Mouse (Mus musculus) midbrain, embryonic 14.5 days (tissue): ENCODE data around the gene Synpr. TPM values are rescaled to one million over a fixed set of nuclear protein-coding genes. Genes with fewer than 3 reads are reported as not detected.

Experiments
- ATAC-seq: fragments of 200-750 bp; cut with Nextera tagmentation; 2 replicates; pipeline ENCODE4 v1.8.0; 2017; ENCODE audit warnings: moderate number of reproducible peaks, moderate library complexity; ENCODE audit not compliant: low FRiP score, low TSS enrichment
- DNase-seq: peaks from one replicate; pipeline ENCODE4 v3.0.0-alpha.2; 2015
- H3K27ac ChIP-seq: fragments of 300-500 bp; sonication (generic); replicated peaks from 2 replicates; pipeline ENCODE4 v1.5.1; 2014; ENCODE audit warnings: mild to moderate bottlenecking, low read depth, low read length, moderate library complexity
- H3K27me3 ChIP-seq: fragments of 300-500 bp; sonication (generic); 2 replicates; pipeline ENCODE4 v1.6.1; 2014; ENCODE audit warnings: low read length, control low read depth, mixed read lengths; ENCODE audit not compliant: control insufficient read depth, insufficient read depth
- H3K36me3 ChIP-seq: fragments of 300-500 bp; sonication (generic); 2 replicates; pipeline ENCODE4 v1.6.1; 2014; ENCODE audit warnings: low read length, control low read depth; ENCODE audit not compliant: control insufficient read depth, insufficient read depth
- H3K4me1 ChIP-seq: fragments of 300-500 bp; sonication (generic); 2 replicates; pipeline ENCODE4 v1.6.1; 2014; ENCODE audit warnings: mild to moderate bottlenecking, antibody characterized with exemption, low read length, control low read depth; ENCODE audit not compliant: control insufficient read depth, insufficient read depth
- H3K4me2 ChIP-seq: fragments of 300-500 bp; sonication (generic); 2 replicates; pipeline ENCODE4 v1.6.1; 2014; ENCODE audit warnings: mild to moderate bottlenecking, low read length, moderate library complexity
- H3K4me3 ChIP-seq: fragments of 300-500 bp; sonication (generic); replicated peaks from 2 replicates; pipeline ENCODE4 v1.5.1; 2014; ENCODE audit warnings: low read depth, low read length
- H3K9ac ChIP-seq: fragments of 300-500 bp; sonication (generic); replicated peaks from 2 replicates; pipeline ENCODE4 v1.6.1; 2014; ENCODE audit warnings: mild to moderate bottlenecking, low read length, moderate library complexity
- H3K9me3 ChIP-seq: fragments of 300-500 bp; sonication (generic); 2 replicates; pipeline ENCODE4 v1.6.1; 2016; ENCODE audit warnings: low read length, control low read depth, mixed read lengths; ENCODE audit not compliant: control insufficient read depth
- WGBS: fragments of 180-500 bp; shearing (Covaris S2); extraction: QIAGEN DNeasy Blood & Tissue Kit; methylation state at CpG from one replicate; pipeline ENCODE4 v1.1.7; 2014; 5-methylcytosine and 5-hydroxymethylcytosine counted together
- polyA plus RNA-seq: library from polyadenylated mRNA; unstranded; fragments of >200 nt; fragmentation: Nextera tagmentation; extraction: Ambion mirVana; gene quantifications from 2 replicates; pipeline ENCODE4 v1.2.1, GENCODE M21; 2014

The Synpr gene
- polyA plus RNA-seq, 1 experiment from 2014 or later = 35.2 TPM

DNA sequence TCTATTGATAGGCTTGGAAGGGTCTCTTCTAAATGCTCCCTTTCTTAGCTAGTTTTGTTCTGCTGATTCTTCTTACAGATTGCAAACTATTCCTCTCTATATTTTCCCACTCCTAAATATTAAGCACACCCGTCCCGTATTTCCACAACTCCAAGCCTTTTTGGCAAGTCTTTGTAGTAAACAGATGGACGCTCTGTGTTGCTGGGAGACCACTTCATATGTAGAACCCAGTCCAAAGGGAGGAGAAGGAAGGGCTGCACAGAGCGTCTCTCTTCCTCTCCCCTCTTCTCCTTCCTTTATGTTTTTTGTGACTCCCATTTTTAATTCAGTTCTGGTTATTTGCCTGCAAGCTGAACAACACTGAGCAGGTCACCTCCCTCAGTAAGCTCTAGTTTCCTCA lies 1.4 kb upstream of the Synpr start:
- no peak overlapping the region for H3K4me3 ChIP-seq
- WGBS = 63% methylated on average over 4 of the region's 4 CpGs
- peaks cover 4% of the 10 kb centered on the region; the same call in 1 of the 2 replicates for H3K27me3 ChIP-seq
- no peak overlapping the region for H3K27ac ChIP-seq
- no peaks in the 10 kb centered on the region for H3K9me3 ChIP-seq
- ATAC-seq (no peak), DNase-seq (peak; percentile 14)
- no peaks in the 10 kb centered on the region for H3K4me1 ChIP-seq
- H3K4me2 ChIP-seq = no peak overlapping the region
- H3K36me3 ChIP-seq = no peaks in the 10 kb centered on the region
- no peak overlapping the region for H3K9ac ChIP-seq

DNA sequence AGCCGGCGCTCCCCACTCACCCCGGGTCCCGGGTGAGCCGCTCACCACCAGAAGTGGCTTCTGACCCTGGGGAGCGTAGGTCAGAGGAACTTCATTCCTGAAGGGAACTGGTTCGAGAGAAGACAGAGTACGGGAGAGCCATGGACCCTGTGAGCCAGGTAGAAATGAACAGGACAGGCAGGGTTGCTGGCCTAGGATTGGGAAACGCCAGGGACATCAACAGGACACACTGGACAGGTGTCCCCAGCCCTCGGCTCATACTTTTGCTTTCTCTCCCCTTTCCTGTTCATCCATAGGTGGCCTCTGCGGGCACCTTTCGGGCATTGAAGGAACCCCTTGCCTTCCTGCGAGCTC lies 242 bp downstream of the Synpr start:
- 0 out of 2 replicates have a peak overlapping the region, but pooled peaks have one; percentile 3 for H3K9ac ChIP-seq
- H3K27me3 ChIP-seq = peaks cover 4% of the 10 kb centered on the region; the same call in 1 of the 2 replicates
- no peaks in the 10 kb centered on the region for H3K36me3 ChIP-seq
- 14% methylated on average over 13 of the region's 13 CpGs for WGBS
- no peak for DNase-seq
- H3K4me2 ChIP-seq = peak overlapping the region; percentile 79
- H3K9me3 ChIP-seq = no peaks in the 10 kb centered on the region
- no peaks in the 10 kb centered on the region for H3K4me1 ChIP-seq
- no peak for ATAC-seq
- H3K4me3 ChIP-seq = peak overlapping the region; percentile 33
- no peak overlapping the region for H3K27ac ChIP-seq

DNA sequence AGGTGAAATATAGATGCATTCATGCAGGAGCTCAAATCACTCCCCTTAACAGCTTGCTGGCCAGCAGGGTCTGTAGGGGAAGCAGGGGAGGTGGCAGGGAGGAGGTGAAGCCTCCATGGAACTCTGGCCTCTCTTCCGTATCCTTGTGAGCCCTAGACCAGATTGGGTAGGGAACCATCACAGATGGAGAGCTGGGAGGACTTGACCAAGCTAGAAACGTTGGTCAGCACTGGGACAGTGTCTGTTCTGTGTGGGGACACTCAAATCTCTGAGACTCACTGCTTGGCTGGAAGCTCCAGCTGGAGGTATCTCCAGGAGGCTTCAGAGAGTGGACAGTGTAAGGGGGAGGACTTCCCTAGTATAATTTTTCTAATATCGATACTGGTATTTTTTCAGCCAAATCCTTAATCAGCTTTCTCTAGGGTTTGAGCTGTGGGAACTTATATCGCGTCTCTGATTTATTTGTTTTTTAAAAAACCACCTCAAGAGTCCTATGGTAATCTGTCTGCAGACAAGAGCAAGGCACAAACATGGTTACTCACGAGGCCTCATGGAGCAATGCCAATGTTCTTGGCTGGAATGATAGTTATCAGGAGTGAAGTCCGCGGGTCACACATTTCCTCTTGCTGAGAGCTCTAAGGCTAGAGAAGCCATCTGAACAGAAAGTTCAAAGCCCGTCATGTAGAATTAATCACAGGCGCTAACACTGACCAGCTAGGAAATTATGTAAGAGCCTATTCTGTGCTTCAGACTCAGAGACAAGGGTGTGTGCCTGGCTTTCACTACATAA lies 956 bp downstream of the Synpr start:
- Histone ChIP-seq H3K4me3 (no peak overlapping the region), H3K27ac (no peak overlapping the region), H3K27me3 (peaks cover 4% of the 10 kb centered on the region; the same call in 1 of the 2 replicates), H3K4me2 (no peak overlapping the region), H3K36me3 (no peaks in the 10 kb centered on the region), H3K9ac (no peak overlapping the region), H3K9me3 (no peaks in the 10 kb centered on the region), H3K4me1 (no peaks in the 10 kb centered on the region)
- no peak for ATAC-seq
- WGBS = 83% methylated on average over 10 of the region's 10 CpGs
- no peak for DNase-seq

- ATAC-seq = no peak
- no peak for DNase-seq
- H3K4me1 ChIP-seq = no peaks in the 10 kb centered on the region
- H3K27me3 ChIP-seq = no peaks in the 10 kb centered on the region
- no peak overlapping the region for H3K4me2 ChIP-seq
- no peaks in the 10 kb centered on the region for H3K36me3 ChIP-seq
- H3K9ac ChIP-seq = no peak overlapping the region
- 85% methylated on average over 3 of the region's 3 CpGs for WGBS
- no peak overlapping the region for H3K27ac ChIP-seq
- H3K9me3 ChIP-seq = no peaks in the 10 kb centered on the region
- no peak overlapping the region for H3K4me3 ChIP-seq
Measured at GRCm38 (mm10) chr14:13294200-13294599, 9.6 kb downstream of the Synpr start.

DNA sequence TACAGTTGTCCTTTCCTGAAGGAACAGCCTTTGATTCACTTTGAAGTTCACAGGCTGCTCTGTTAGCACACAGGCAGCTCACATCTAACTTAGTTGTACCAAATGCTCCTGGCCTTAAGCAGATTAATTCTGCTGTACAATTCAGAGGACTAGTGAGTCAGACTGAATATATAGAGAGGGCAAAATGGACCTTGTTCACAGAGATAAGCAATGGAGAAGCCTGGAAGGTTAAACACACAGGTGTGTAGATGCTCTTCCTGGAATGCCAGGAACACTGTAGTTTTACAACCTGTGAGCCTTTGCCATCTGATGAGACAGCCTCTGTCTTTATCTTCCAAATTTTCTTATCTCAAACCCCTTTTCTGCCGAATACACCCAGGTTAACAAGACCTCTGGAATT lies 29.7 kb downstream of the Synpr start:
- WGBS = 87% methylated on average over 1 of the region's 1 CpGs
- H3K9ac ChIP-seq = no peak overlapping the region
- H3K36me3 ChIP-seq = no peaks in the 10 kb centered on the region
- ATAC-seq (no peak), DNase-seq (no peak)
- H3K4me2 ChIP-seq = no peak overlapping the region
- H3K4me3 ChIP-seq = no peak overlapping the region
- no peaks in the 10 kb centered on the region for H3K4me1 ChIP-seq
- H3K27ac ChIP-seq = no peak overlapping the region
- no peaks in the 10 kb centered on the region for H3K9me3 ChIP-seq
- H3K27me3 ChIP-seq = no peaks in the 10 kb centered on the region

DNA sequence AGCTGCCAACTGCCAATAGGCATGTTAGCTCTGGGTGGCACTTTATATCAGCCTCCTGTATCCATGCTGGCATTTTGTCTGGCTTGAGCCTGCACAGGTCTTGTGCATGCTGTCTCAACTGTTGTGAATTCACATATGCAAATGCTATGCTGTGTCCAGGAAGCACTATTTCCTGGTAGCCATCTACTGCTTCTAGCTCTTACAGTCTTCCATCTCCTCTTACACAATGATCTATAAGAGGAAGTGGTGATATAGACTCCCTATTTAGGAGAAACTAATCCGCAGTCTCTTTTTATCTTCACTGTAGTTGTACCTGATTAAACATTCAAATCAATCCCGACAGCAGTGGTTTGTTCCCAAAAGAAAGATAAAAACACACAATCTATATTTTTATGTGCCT lies 43.9 kb downstream of the Synpr start:
- Histone ChIP-seq H3K27ac (no peak overlapping the region), H3K4me2 (no peak overlapping the region), H3K27me3 (no peaks in the 10 kb centered on the region), H3K9me3 (no peaks in the 10 kb centered on the region), H3K36me3 (no peaks in the 10 kb centered on the region), H3K4me1 (no peaks in the 10 kb centered on the region), H3K9ac (no peak overlapping the region), H3K4me3 (no peak overlapping the region)
- DNase-seq (no peak), ATAC-seq (no peak)
- WGBS = 90% methylated on average over 2 of the region's 2 CpGs

- H3K4me2 ChIP-seq = no peak overlapping the region
- H3K4me3 ChIP-seq = no peak overlapping the region
- H3K27ac ChIP-seq = no peak overlapping the region
- ATAC-seq (peak; percentile 50), DNase-seq (no peak)
- 50% methylated on average over 10 of the region's 10 CpGs for WGBS
- H3K4me1 ChIP-seq = no peaks in the 10 kb centered on the region
- H3K9ac ChIP-seq = no peak overlapping the region
- no peaks in the 10 kb centered on the region for H3K36me3 ChIP-seq
- no peaks in the 10 kb centered on the region for H3K9me3 ChIP-seq
- no peaks in the 10 kb centered on the region for H3K27me3 ChIP-seq
Measured at GRCm38 (mm10) chr14:13332497-13333306, 48.1 kb downstream of the Synpr start.

GRCm38 (mm10) chr14:13333372-13333771 lies 48.8 kb downstream of the Synpr start:
- no peak overlapping the region for H3K4me2 ChIP-seq
- no peaks in the 10 kb centered on the region for H3K4me1 ChIP-seq
- H3K27me3 ChIP-seq = no peaks in the 10 kb centered on the region
- H3K4me3 ChIP-seq = no peak overlapping the region
- no peak for ATAC-seq
- no peak for DNase-seq
- no peaks in the 10 kb centered on the region for H3K9me3 ChIP-seq
- no peak overlapping the region for H3K9ac ChIP-seq
- no peak overlapping the region for H3K27ac ChIP-seq
- no peaks in the 10 kb centered on the region for H3K36me3 ChIP-seq
- 66% methylated on average over 5 of the region's 5 CpGs for WGBS
